Mouse (Mus musculus) heart, embryonic 10.5 days (tissue): ENCODE data around the gene Hist1h2bg. TPM values are rescaled to one million over a fixed set of nuclear protein-coding genes. Genes with fewer than 3 reads are reported as not detected.
"Not testable (repeated sequence)": the region's sequence is repeated elsewhere in the genome, so short reads cannot be mapped to it uniquely, and the experiment has no call there.

ENCODE experiments used
- DNase-seq: peaks from one replicate; pipeline ENCODE4 v3.0.0-alpha.2; 2017; ENCODE audit warnings: low spot score
- H3K27ac ChIP-seq: fragments of 300-500 bp; sonication (generic); 2 replicates; pipeline ENCODE4 v1.5.1; 2016; ENCODE audit warnings: mild to moderate bottlenecking
- H3K27me3 ChIP-seq: fragments of 300-500 bp; sonication (generic); 2 replicates; pipeline ENCODE4 v1.6.1; 2016; ENCODE audit warnings: mild to moderate bottlenecking; ENCODE audit not compliant: poor library complexity, insufficient read depth, severe bottlenecking
- H3K36me3 ChIP-seq: fragments of 300-500 bp; sonication (generic); 2 replicates; pipeline ENCODE4 v1.6.1; 2016; ENCODE audit warnings: mild to moderate bottlenecking, moderate library complexity
- H3K4me1 ChIP-seq: fragments of 300-500 bp; sonication (generic); 2 replicates; pipeline ENCODE4 v1.6.1; 2016; ENCODE audit warnings: mild to moderate bottlenecking
- H3K4me3 ChIP-seq: fragments of 300-500 bp; sonication (generic); 2 replicates; pipeline ENCODE4 v1.5.1; 2016; ENCODE audit warnings: mild to moderate bottlenecking, moderate library complexity
- H3K9me3 ChIP-seq: fragments of 300-500 bp; sonication (generic); 2 replicates; pipeline ENCODE4 v1.6.1; 2016; ENCODE audit warnings: mild to moderate bottlenecking, moderate library complexity
- WGBS: fragments of 180-500 bp; shearing (Covaris S2); methylation state at CpG from one replicate; pipeline ENCODE4 v1.1.7; 2016; 5-methylcytosine and 5-hydroxymethylcytosine counted together
- polyA plus RNA-seq: library from polyadenylated mRNA; unstranded; fragments of >200 nt; fragmentation: Nextera tagmentation; extraction: Ambion mirVana; gene quantifications from 2 replicates; pipeline ENCODE4 v1.2.1, GENCODE M21; 2016

Gene Hist1h2bg
- polyA plus RNA-seq, 1 experiment from 2014 or later: 4.8 TPM

DNA sequence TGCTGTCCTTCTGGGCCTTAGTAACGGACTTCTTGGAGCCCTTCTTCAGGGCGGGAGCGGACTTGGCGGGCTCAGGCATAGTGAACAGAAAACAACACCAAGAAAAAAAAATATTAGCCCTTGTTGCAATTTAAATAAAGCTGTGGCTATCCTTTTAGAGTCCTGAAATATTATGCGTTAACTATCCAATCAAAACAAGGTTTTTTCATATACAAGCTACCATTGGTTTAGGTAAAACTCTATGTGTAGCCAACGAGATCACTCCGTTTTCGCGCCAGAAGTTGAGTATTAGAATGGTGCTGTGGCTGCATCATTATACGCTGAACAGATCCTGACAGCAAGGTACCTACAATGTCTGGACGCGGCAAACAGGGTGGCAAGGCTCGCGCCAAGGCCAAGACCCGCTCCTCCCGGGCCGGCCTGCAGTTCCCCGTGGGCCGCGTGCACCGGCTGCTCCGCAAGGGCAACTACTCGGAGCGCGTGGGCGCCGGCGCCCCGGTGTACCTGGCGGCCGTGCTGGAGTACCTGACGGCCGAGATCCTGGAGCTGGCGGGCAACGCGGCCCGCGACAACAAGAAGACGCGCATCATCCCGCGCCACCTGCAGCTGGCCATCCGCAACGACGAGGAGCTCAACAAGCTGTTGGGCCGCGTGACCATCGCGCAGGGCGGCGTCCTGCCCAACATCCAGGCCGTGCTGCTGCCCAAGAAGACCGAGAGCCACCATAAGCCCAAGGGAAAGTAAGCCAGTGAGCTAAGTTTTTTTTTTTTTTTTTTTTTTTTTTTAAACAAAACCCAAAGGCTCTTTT, 37.4 kb upstream of the Hist1h2bg start, which contains the start of gene Hist1h2af:
TSS of gene Hist1h2af (plus strand) at position 347 of the 808 bp plus-strand sequence.
- DNase-seq: peak; percentile 94
- H3K27me3 ChIP-seq, H3K9me3 ChIP-seq, H3K36me3 ChIP-seq: not testable (repeated sequence)
- peaks cover 32% of the 10 kb centered on the region for H3K4me1 ChIP-seq
- H3K27ac ChIP-seq: peak within 1 kb of the TSS; percentile 95
- WGBS: 1% methylated on average over 26 of the region's 53 CpGs
- peak within 1 kb of the TSS; percentile 67 for H3K4me3 ChIP-seq

DNA sequence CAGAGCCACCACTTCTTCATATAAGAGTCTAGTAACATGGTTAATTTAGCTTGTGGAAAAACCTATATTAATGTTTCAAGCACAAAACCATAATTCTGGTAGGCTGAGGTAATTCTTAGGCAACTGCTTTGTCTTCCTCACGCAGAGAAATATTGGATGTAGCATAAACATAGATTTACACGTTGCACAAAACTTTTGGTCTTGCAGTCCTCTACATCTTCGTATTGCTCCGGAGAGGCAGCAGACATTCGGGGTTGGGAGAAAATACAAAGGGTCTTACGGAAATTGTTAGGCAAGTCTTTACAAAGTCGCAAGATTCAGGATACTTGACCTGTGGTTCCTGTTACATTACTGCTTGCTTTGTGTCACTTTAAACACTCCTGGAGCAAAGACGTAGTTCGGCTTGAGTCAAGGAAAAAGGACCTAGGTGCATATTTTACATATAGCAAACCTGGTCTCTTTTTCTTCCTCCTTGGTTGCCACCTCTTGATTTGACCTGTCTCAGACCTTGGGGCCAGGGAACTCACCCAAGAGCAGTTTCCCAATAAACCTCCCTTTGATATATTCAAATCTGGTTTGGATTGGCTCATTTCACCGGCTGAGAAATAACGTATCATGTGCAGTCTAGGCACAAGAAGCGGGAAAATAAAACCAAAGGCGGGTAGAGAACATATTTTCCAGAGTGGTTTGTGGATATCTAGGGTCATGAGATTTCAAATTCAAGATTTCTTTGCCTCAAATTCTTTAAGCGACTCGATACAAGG, 36.6 kb upstream of the Hist1h2bg start:
- 3% methylated on average over 15 of the region's 15 CpGs for WGBS
- Histone ChIP-seq H3K4me3 (peak overlapping the region; percentile 67), H3K27ac (peak overlapping the region; percentile 95), H3K27me3 (no peaks in the 10 kb centered on the region), H3K4me1 (peaks cover 29% of the 10 kb centered on the region), H3K36me3 (no peaks in the 10 kb centered on the region), H3K9me3 (no peaks in the 10 kb centered on the region)
- DNase-seq: no peak

DNA sequence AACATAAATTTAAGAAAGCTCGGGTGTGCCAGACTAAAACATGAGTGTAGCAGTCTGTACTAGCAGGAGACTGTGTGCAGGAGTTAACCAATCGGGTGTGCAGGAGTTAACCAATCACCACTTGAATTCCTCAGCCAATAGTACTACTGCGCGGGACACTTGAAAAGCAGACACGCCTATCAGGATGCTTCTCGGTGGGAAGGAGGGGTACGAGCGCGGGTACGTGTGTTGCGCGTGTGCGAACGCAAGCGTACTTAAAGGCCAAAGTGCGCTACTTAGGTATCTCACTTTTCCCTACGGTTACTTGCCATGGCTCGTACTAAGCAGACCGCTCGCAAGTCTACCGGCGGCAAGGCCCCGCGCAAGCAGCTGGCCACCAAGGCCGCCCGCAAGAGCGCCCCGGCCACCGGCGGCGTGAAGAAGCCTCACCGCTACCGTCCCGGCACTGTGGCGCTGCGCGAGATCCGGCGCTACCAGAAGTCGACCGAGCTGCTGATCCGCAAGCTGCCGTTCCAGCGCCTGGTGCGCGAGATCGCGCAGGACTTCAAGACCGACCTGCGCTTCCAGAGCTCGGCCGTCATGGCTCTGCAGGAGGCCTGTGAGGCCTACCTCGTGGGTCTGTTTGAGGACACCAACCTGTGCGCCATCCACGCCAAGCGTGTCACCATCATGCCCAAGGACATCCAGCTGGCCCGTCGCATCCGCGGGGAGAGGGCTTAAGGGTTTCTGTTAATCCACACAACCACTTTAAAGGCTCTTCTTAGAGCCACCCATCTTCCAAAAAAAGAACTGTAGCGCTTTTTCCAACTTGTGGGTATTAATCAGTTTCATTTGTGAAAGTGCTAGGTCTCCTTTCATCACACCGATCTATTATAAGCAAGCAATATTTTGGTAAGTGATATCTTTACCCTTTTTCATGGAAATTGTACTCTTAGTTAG, 35.8 kb upstream of the Hist1h2bg start, which contains the start of gene Hist1h3g:
TSS of gene Hist1h3g (plus strand) at position 286 of the 939 bp plus-strand sequence.
- not testable (repeated sequence) for H3K36me3 ChIP-seq
- DNase-seq: peak; percentile 98
- under 1% methylated on average over 53 of the region's 62 CpGs for WGBS

DNA sequence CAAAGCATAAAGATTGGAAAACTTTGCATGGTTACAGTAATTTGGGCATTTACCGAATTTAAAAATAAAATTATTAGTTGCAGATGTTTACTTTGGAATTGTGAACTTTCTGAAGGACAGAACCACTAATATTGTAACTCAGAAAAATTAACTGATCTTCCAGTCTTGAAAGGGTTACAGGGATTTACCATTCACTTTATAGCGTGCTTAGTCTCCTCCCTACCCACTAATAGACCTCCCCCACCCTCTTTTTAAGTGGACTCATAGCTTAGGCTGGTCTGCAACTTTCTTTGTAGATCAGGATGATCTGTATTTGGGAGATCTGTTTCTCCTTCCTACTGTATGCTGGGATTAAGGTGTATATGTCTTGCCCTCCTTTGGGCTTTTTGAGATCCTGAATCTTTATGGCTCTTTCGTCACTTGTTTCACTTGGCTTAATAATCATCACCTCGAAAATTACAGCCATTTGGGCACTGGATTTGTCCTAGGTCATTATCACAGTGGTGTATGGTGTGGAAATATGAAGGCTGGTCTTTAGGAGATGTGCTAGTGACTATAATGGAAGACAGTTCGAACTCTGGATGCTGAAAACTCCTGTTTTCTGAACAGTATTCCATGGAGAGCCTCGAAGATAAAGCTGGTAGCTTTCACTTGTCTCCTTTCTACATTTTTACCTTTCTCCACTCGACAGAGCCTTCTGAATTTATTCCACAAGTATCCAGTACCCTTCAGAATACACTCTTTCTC, 34.9 kb upstream of the Hist1h2bg start:
- DNase-seq: no peak
- H3K4me1 ChIP-seq: peaks cover 29% of the 10 kb centered on the region
- WGBS: 28% methylated on average over 7 of the region's 7 CpGs

More for the DNA sequence above, 35.8 kb upstream of the Hist1h2bg start, which contains the start of gene Hist1h3g:
- H3K4me1 ChIP-seq: peaks cover 29% of the 10 kb centered on the region
- H3K4me3 ChIP-seq: peak within 1 kb of the TSS; percentile 67
- H3K27ac ChIP-seq: peak within 1 kb of the TSS; percentile 95
- H3K9me3 ChIP-seq, H3K27me3 ChIP-seq: not testable (repeated sequence)

DNA sequence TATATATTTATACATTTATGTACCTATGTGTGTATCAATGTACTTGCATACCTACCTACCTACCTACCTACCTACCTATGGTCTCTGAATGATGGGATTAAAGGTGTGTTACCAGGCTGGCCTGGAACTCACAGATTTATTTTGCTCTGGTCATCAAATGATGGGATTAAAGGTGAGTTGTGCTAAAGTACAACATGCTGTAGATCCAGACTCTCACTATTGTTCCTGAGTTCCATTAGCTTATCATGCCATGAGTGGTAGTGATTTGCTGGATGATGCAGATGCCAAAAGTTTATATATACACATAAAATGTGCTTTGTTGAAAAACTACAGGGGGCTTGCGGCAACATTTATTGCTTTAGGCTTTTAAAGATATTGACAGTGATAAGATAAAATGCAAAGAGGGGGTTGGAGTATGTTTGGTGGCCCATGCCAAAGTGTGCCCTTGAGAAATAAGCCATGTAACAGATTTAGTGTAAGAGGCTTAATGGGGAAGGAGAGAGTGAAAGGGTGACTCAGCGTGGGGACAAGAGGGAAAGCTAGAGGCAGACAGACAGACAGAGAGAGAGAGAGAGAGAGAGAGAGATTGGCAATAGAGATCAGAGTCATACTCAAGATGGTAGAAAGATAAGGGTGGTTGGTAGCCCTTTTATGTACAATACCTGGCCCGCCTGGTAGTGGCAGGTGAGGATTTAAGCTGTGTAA, 34.0 kb upstream of the Hist1h2bg start:
- DNase-seq: no peak
- H3K9me3 ChIP-seq: no peaks in the 10 kb centered on the region
- peaks cover 27% of the 10 kb centered on the region for H3K4me1 ChIP-seq
- H3K27me3 ChIP-seq: no peaks in the 10 kb centered on the region
- H3K4me3 ChIP-seq: peak overlapping the region; percentile 67
- 81% methylated on average over 3 of the region's 3 CpGs for WGBS
- H3K36me3 ChIP-seq: no peaks in the 10 kb centered on the region
- H3K27ac ChIP-seq: no peak overlapping the region

More for the DNA sequence above, 34.9 kb upstream of the Hist1h2bg start:
- Histone ChIP-seq H3K27ac (peak overlapping the region; percentile 95), H3K27me3 (no peaks in the 10 kb centered on the region), H3K9me3 (no peaks in the 10 kb centered on the region), H3K36me3 (no peaks in the 10 kb centered on the region), H3K4me3 (peak overlapping the region; percentile 67)

DNA sequence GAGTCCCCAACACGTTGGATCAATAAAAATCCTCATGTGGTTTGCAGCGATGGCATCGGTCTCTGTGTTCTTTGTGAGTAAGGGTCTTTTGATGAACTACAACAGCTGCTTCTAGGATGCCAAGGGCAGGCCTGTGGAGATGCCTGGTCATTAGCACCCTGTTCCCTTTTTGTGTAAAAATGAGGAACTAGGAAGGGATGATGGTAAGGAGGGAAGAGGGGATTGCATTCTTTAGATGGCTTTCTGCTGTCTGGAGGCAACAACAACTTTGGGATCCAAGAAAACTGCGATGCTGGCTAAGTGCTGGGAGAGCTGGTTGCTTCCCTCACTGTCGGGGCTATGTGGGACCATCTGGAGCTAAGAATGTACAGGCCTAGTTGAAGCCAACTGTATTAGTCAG, 32.9 kb upstream of the Hist1h2bg start:
- Histone ChIP-seq H3K27me3 (no peaks in the 10 kb centered on the region), H3K9me3 (no peaks in the 10 kb centered on the region), H3K4me1 (peaks cover 20% of the 10 kb centered on the region; the same call in 1 of the 2 replicates), H3K36me3 (no peaks in the 10 kb centered on the region), H3K4me3 (no peak overlapping the region), H3K27ac (no peak overlapping the region)
- DNase-seq: no peak
- 86% methylated on average over 5 of the region's 5 CpGs for WGBS

DNA sequence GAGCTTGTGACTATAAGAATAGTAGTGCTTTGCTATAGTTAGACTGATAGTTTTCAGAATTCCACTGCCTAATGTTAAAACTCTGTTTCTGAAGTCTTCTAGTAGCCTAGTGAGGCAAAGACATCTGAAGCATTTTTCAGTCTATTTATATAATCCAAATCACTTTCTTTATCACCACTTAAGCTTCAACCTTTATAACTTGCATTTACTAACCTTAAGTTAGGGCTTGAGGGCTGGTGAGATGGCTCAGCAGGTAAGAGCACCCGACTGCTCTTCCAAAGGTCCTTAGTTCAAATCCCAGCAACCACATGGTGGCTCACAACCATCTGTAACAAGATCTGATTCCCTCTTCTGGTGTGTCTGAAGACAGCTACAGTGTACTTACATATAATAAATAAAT, 31.4 kb upstream of the Hist1h2bg start:
- 71% methylated on average over 1 of the region's 1 CpGs for WGBS
- H3K36me3 ChIP-seq, H3K9me3 ChIP-seq, H3K4me3 ChIP-seq, DNase-seq, H3K27ac ChIP-seq, H3K27me3 ChIP-seq: not testable (repeated sequence)
- H3K4me1 ChIP-seq: peaks cover 12% of the 10 kb centered on the region; the same call in 1 of the 2 replicates

DNA sequence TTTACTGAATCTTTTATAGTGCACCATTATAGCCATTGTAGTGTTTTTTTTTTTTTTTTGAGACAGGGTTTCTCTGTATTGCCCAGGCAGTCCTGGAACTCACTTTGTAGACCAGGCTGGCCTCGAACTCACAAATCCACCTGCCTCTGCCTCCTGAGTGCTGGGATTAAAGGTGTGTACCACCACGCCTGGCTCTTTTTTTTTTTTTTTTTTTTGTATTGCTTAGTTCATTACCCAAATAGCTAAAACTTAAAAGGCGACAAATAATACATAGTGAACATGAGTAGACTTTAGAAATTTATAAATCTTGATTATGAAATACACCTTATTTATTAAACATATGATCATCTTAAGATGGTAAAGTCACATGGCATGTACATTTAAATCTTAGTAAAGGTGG, 29.7 kb upstream of the Hist1h2bg start:
- no peaks in the 10 kb centered on the region for H3K9me3 ChIP-seq
- no peak overlapping the region for H3K27ac ChIP-seq
- H3K4me3 ChIP-seq: no peak overlapping the region
- DNase-seq: no peak
- WGBS: 88% methylated on average over 3 of the region's 3 CpGs
- peaks cover 8% of the 10 kb centered on the region; the same call in 1 of the 2 replicates for H3K4me1 ChIP-seq
- H3K36me3 ChIP-seq: no peaks in the 10 kb centered on the region
- H3K27me3 ChIP-seq: no peaks in the 10 kb centered on the region

DNA sequence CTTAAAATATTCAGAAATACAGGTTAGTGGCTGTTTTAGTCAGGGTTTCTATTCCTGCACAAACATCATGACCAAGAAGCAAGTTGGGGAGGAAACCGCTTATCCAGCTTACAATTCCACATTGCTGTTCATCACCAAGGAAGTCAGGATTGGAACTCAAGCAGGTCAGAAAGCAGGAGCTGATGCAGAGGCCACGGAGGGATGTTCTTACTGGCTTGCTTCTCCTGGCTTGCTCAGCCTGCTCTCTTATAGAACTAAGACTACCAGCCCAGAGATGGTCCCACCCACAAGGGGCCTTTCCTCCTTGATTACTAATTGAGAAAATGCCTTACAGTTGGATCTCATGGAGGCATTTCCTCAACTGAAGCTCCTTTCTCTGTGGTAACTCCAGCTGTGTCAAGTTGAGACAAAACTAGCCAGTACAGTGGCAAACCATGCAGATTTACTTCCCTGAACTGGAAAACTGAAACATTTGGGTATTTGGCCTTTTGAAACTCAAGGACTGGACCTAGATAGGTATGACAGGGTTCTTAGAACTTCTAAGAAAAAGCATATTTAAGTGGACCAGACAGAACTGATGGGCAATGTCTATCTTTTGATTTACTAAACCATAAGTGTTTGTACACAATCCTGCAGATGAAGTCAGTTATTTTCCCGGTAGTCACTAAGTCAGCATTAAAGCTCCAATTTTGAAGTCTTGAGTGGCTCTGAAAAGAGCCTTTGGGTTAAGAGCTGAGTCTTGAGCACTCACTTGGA, 28.8 kb upstream of the Hist1h2bg start:
- DNase-seq, H3K9me3 ChIP-seq, H3K36me3 ChIP-seq, H3K4me1 ChIP-seq, H3K27me3 ChIP-seq: not testable (repeated sequence)
- H3K4me3 ChIP-seq: peak overlapping the region; percentile 59
- 10% methylated on average over 3 of the region's 3 CpGs for WGBS
- peak overlapping the region; percentile 93 for H3K27ac ChIP-seq

DNA sequence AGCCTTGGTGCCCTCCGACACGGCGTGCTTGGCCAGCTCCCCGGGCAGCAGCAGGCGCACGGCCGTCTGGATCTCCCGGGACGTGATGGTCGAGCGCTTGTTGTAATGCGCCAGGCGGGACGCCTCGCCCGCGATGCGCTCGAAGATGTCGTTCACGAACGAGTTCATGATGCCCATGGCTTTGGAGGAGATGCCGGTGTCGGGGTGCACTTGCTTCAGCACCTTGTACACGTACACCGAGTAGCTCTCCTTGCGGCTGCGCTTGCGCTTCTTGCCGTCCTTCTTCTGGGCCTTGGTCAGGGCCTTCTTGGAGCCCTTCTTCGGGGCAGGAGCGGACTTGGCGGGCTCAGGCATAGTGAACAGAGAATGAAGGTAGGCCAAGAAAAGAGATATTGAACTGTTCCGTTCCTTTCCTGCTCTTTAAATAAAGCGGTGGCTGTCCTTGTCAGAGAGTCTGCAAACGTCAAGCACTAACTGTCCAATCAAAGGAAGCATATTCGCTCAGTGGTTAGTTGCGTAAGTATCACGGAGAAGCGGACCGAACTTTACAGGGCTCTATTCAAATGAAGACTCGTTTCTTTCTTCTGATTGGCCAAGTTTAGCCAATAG, 28.1 kb upstream of the Hist1h2bg start, which contains the start of gene Hist1h2bh:
TSS of gene Hist1h2bh (minus strand) at position 394 of the 609 bp plus-strand sequence.
- H3K9me3 ChIP-seq, H3K27me3 ChIP-seq, H3K36me3 ChIP-seq, H3K4me1 ChIP-seq: not testable (repeated sequence)
- Histone ChIP-seq H3K27ac (peak within 1 kb of the TSS; percentile 93), H3K4me3 (peak within 1 kb of the TSS; percentile 59)
- WGBS: under 1% methylated on average over 38 of the region's 42 CpGs
- DNase-seq: peak; percentile 92
